Mouse (Mus musculus) forebrain, embryonic 15.5 days (tissue): ENCODE results near the gene Ptgds. TPM values are rescaled to one million over a fixed set of nuclear protein-coding genes. Genes with fewer than 3 reads are reported as not detected.
A peak's percentile ranks its signal among the peaks of the same experiment; 100 is the strongest.

ENCODE experiments used
- ATAC-seq: fragments of 200-750 bp; cut with Nextera tagmentation; replicated peaks from 2 replicates; pipeline ENCODE4 v1.8.0; 2017; ENCODE audit warnings: mild to moderate bottlenecking, moderate TSS enrichment, moderate library complexity
- H3K27ac ChIP-seq: fragments of 300-500 bp; sonication (generic); replicated peaks from 2 replicates; pipeline ENCODE4 v1.5.1; 2015; ENCODE audit warnings: mild to moderate bottlenecking, inconsistent platforms
- H3K27me3 ChIP-seq: fragments of 300-500 bp; sonication (generic); 2 replicates; pipeline ENCODE4 v1.6.1; 2015; ENCODE audit warnings: inconsistent platforms
- H3K36me3 ChIP-seq: fragments of 300-500 bp; sonication (generic); 2 replicates; pipeline ENCODE4 v1.6.1; 2015; ENCODE audit warnings: mild to moderate bottlenecking, inconsistent platforms
- H3K4me1 ChIP-seq: fragments of 300-500 bp; sonication (generic); 2 replicates; pipeline ENCODE4 v1.6.1; 2015; ENCODE audit warnings: inconsistent platforms
- H3K4me2 ChIP-seq: fragments of 300-500 bp; sonication (generic); replicated peaks from 2 replicates; pipeline ENCODE4 v1.6.1; 2015; ENCODE audit warnings: mild to moderate bottlenecking, inconsistent platforms
- H3K4me3 ChIP-seq: fragments of 300-500 bp; sonication (generic); 2 replicates; pipeline ENCODE4 v1.5.1; 2015; ENCODE audit warnings: mild to moderate bottlenecking, inconsistent platforms
- H3K9ac ChIP-seq: fragments of 300-500 bp; sonication (generic); replicated peaks from 2 replicates; pipeline ENCODE4 v1.6.1; 2015; ENCODE audit warnings: mild to moderate bottlenecking, inconsistent platforms
- H3K9me3 ChIP-seq: fragments of 300-500 bp; sonication (generic); 2 replicates; pipeline ENCODE4 v1.6.1; 2016; ENCODE audit warnings: inconsistent platforms
- WGBS: fragments of 180-500 bp; shearing (Covaris S2); methylation state at CpG from one replicate; pipeline ENCODE4 v1.1.7; 2015; ENCODE audit warnings: mixed read lengths; 5-methylcytosine and 5-hydroxymethylcytosine counted together
- polyA plus RNA-seq: library from polyadenylated mRNA; unstranded; fragments of >200 nt; fragmentation: Nextera tagmentation; extraction: Ambion mirVana; gene quantifications from 2 replicates; pipeline ENCODE4 v1.2.1, GENCODE M21; 2015

Ptgds gene
- polyA plus RNA-seq, 1 experiment from 2014 or later = 112 TPM

GRCm38 (mm10) chr2:25430395-25431233, 39.2 kb downstream of the Ptgds start:
- Histone ChIP-seq H3K27ac (no peak overlapping the region), H3K9ac (no peak overlapping the region), H3K4me2 (no peak overlapping the region), H3K4me1 (peaks cover 31% of the 10 kb centered on the region), H3K9me3 (no peaks in the 10 kb centered on the region), H3K4me3 (no peak overlapping the region), H3K27me3 (peaks cover 2% of the 10 kb centered on the region; the same call in 1 of the 2 replicates), H3K36me3 (peaks cover 16% of the 10 kb centered on the region)
- no peak for ATAC-seq
- WGBS = 59% methylated on average over 17 of the region's 17 CpGs

GRCm38 (mm10) chr2:25429435-25430180, 40.2 kb downstream of the Ptgds start:
- 63% methylated on average over 5 of the region's 5 CpGs for WGBS
- no peak for ATAC-seq
- Histone ChIP-seq H3K27me3 (peaks cover 2% of the 10 kb centered on the region; the same call in 1 of the 2 replicates), H3K9ac (peak overlapping the region; percentile 73), H3K27ac (no peak overlapping the region), H3K36me3 (peaks cover 8% of the 10 kb centered on the region; the same call in 1 of the 2 replicates), H3K4me3 (peak overlapping the region; percentile 83), H3K4me2 (peak overlapping the region; percentile 76), H3K9me3 (no peaks in the 10 kb centered on the region), H3K4me1 (peaks cover 31% of the 10 kb centered on the region)

GRCm38 (mm10) chr2:25428442-25429236, 41.2 kb downstream of the Ptgds start, which contains the start of gene Abca2:
Gene Abca2, plus strand, starts transcription at chr2:25428703.
- WGBS = under 1% methylated on average over 85 of the region's 89 CpGs

GRCm38 (mm10) chr2:25427256-25427655, 42.6 kb downstream of the Ptgds start:
- ATAC-seq = no peak
- Histone ChIP-seq H3K4me3 (no peak overlapping the region), H3K9ac (no peak overlapping the region), H3K27me3 (peaks cover 2% of the 10 kb centered on the region; the same call in 1 of the 2 replicates), H3K4me2 (no peak overlapping the region), H3K4me1 (peaks cover 31% of the 10 kb centered on the region), H3K9me3 (no peaks in the 10 kb centered on the region), H3K27ac (no peak overlapping the region), H3K36me3 (no peaks in the 10 kb centered on the region)
- 92% methylated on average over 5 of the region's 5 CpGs for WGBS

More at GRCm38 (mm10) chr2:25428442-25429236, 41.2 kb downstream of the Ptgds start, which contains the start of gene Abca2:
- peaks cover 5% of the 10 kb centered on the region; the same call in 1 of the 2 replicates for H3K36me3 ChIP-seq
- H3K4me2 ChIP-seq = peak within 1 kb of the TSS; percentile 76
- H3K9me3 ChIP-seq = no peaks in the 10 kb centered on the region
- H3K9ac ChIP-seq = peak within 1 kb of the TSS; percentile 73
- ATAC-seq = peak; percentile 93
- peaks cover 31% of the 10 kb centered on the region for H3K4me1 ChIP-seq
- H3K4me3 ChIP-seq = peak within 1 kb of the TSS; percentile 83
- peaks cover 2% of the 10 kb centered on the region; the same call in 1 of the 2 replicates for H3K27me3 ChIP-seq
- peak within 1 kb of the TSS; percentile 80 for H3K27ac ChIP-seq

GRCm38 (mm10) chr2:25426721-25427191, 43.1 kb downstream of the Ptgds start:
- Histone ChIP-seq H3K9ac (no peak overlapping the region), H3K4me3 (no peak overlapping the region), H3K9me3 (no peaks in the 10 kb centered on the region), H3K4me2 (no peak overlapping the region), H3K27ac (no peak overlapping the region), H3K36me3 (no peaks in the 10 kb centered on the region), H3K4me1 (peaks cover 31% of the 10 kb centered on the region), H3K27me3 (peaks cover 2% of the 10 kb centered on the region; the same call in 1 of the 2 replicates)
- peak; percentile 30; the same call in 1 of the 2 replicates for ATAC-seq
- 21% methylated on average over 5 of the region's 5 CpGs for WGBS

GRCm38 (mm10) chr2:25425481-25425880, 44.4 kb downstream of the Ptgds start:
- WGBS = 37% methylated on average over 27 of the region's 27 CpGs
- ATAC-seq = no peak
- Histone ChIP-seq H3K36me3 (no peaks in the 10 kb centered on the region), H3K9me3 (no peaks in the 10 kb centered on the region), H3K27ac (no peak overlapping the region), H3K4me3 (no peak overlapping the region), H3K4me1 (peaks cover 22% of the 10 kb centered on the region), H3K4me2 (no peak overlapping the region), H3K27me3 (peaks cover 2% of the 10 kb centered on the region; the same call in 1 of the 2 replicates), H3K9ac (no peak overlapping the region)

- no peaks in the 10 kb centered on the region for H3K27me3 ChIP-seq
- no peaks in the 10 kb centered on the region for H3K9me3 ChIP-seq
- no peak overlapping the region for H3K27ac ChIP-seq
- no peak for ATAC-seq
- no peak overlapping the region for H3K4me2 ChIP-seq
- H3K9ac ChIP-seq = no peak overlapping the region
- WGBS = 67% methylated on average over 1 of the region's 1 CpGs
- peaks cover 7% of the 10 kb centered on the region; the same call in 1 of the 2 replicates for H3K4me1 ChIP-seq
- no peaks in the 10 kb centered on the region for H3K36me3 ChIP-seq
- H3K4me3 ChIP-seq = no peak overlapping the region
Measured at GRCm38 (mm10) chr2:25423626-25424025, 46.2 kb downstream of the Ptgds start.

GRCm38 (mm10) chr2:25422587-25423410, 47.0 kb downstream of the Ptgds start, which contains the start of gene Fut7:
Gene Fut7, plus strand, starts transcription at chr2:25423267.
- no peak within 1 kb of the TSS for H3K27ac ChIP-seq
- WGBS = 71% methylated on average over 17 of the region's 17 CpGs

GRCm38 (mm10) chr2:25421896-25422295, 48.0 kb downstream of the Ptgds start:
- Histone ChIP-seq H3K27ac (no peak overlapping the region), H3K4me2 (no peak overlapping the region), H3K27me3 (no peaks in the 10 kb centered on the region), H3K4me1 (no peaks in the 10 kb centered on the region), H3K9me3 (no peaks in the 10 kb centered on the region), H3K4me3 (no peak overlapping the region), H3K36me3 (no peaks in the 10 kb centered on the region), H3K9ac (no peak overlapping the region)
- WGBS = 22% methylated on average over 3 of the region's 3 CpGs
- peak; percentile 39; the same call in 1 of the 2 replicates for ATAC-seq

More at GRCm38 (mm10) chr2:25422587-25423410, 47.0 kb downstream of the Ptgds start, which contains the start of gene Fut7:
- no peak within 1 kb of the TSS for H3K4me3 ChIP-seq
- H3K27me3 ChIP-seq = no peaks in the 10 kb centered on the region
- H3K4me1 ChIP-seq = peaks cover 2% of the 10 kb centered on the region; the same call in 1 of the 2 replicates
- H3K9me3 ChIP-seq = no peaks in the 10 kb centered on the region
- H3K4me2 ChIP-seq = no peak within 1 kb of the TSS
- H3K36me3 ChIP-seq = no peaks in the 10 kb centered on the region
- no peak for ATAC-seq
- no peak within 1 kb of the TSS for H3K9ac ChIP-seq

- no peak overlapping the region for H3K4me3 ChIP-seq
- no peaks in the 10 kb centered on the region for H3K36me3 ChIP-seq
- 10% methylated on average over 3 of the region's 3 CpGs for WGBS
- H3K27ac ChIP-seq = no peak overlapping the region
- H3K9ac ChIP-seq = no peak overlapping the region
- H3K27me3 ChIP-seq = no peaks in the 10 kb centered on the region
- H3K4me1 ChIP-seq = no peaks in the 10 kb centered on the region
- no peaks in the 10 kb centered on the region for H3K9me3 ChIP-seq
- no peak overlapping the region for H3K4me2 ChIP-seq
- no peak for ATAC-seq
Measured at GRCm38 (mm10) chr2:25417426-25417825, 52.4 kb downstream of the Ptgds start.
